Mouse (Mus musculus): ENCODE results near the gene Six4.
A peak's percentile ranks its signal among the peaks of the same experiment; 100 is the strongest.

Six4 gene

GRCm38 (mm10) chr12:73088500-73088899 is 24.8 kb downstream of the Six4 start:
- DNase-seq (ENCODE audit: low read depth, low spot score): peak; percentile 30

GRCm38 (mm10) chr12:73087086-73087485 is 26.2 kb downstream of the Six4 start:
- peak; percentile 65 for DNase-seq (ENCODE audit: low read depth, low spot score)

GRCm38 (mm10) chr12:73085739-73086630 is 27.3 kb downstream of the Six4 start:
- peak; percentile 99 for DNase-seq (ENCODE audit: low read depth, low spot score)

GRCm38 (mm10) chr12:73083773-73084172 is 29.5 kb downstream of the Six4 start:
- no peak for DNase-seq (ENCODE audit: low read depth, low spot score)

GRCm38 (mm10) chr12:73081828-73082227 is 31.4 kb downstream of the Six4 start:
- DNase-seq (ENCODE audit: low read depth, low spot score): peak; percentile 31

GRCm38 (mm10) chr12:73060805-73061410 is 52.3 kb downstream of the Six4 start:
- DNase-seq (ENCODE audit: low read depth, low spot score): no peak

- DNase-seq (ENCODE audit: low read depth, low spot score): no peak
These were observed 55.8 kb downstream of the Six4 start for GRCm38 (mm10) chr12:73057492-73057891.

- DNase-seq (ENCODE audit: low read depth, low spot score): no peak
These were observed 57.8 kb downstream of the Six4 start for GRCm38 (mm10) chr12:73055451-73055850.

GRCm38 (mm10) chr12:73054576-73055185 is 58.6 kb downstream of the Six4 start:
- peak; percentile 33 for DNase-seq (ENCODE audit: low read depth, low spot score)

GRCm38 (mm10) chr12:73053668-73054241 is 59.5 kb downstream of the Six4 start, which contains the start of gene Six1:
Six1 (minus strand) TSS chr12:73053887.
- peak; percentile 89 for DNase-seq (ENCODE audit: low read depth, low spot score)

- DNase-seq (ENCODE audit: low read depth, low spot score): peak; percentile 24
These were observed 60.3 kb downstream of the Six4 start for GRCm38 (mm10) chr12:73052651-73053591.

- peak; percentile 61 for DNase-seq (ENCODE audit: low read depth, low spot score)
These were observed 61.1 kb downstream of the Six4 start for GRCm38 (mm10) chr12:73052036-73052650.

- no peak for DNase-seq (ENCODE audit: low read depth, low spot score)
These were observed 62.3 kb downstream of the Six4 start for GRCm38 (mm10) chr12:73050811-73051580.

- DNase-seq (ENCODE audit: low read depth, low spot score): no peak
These were observed 63.0 kb downstream of the Six4 start for GRCm38 (mm10) chr12:73050305-73050704.
